Mouse (Mus musculus): ENCODE measurements at regions not wholly inside any gene's neighbourhood (a gene's known extent, or its start where the extent isn't known, plus 50 kb on each side); places are given as distances from the start of the nearest gene placed in this dataset.
"Not testable (repeated sequence)": the region's sequence is repeated elsewhere in the genome, so short reads cannot be mapped to it uniquely, and the experiment has no call there.

- not testable (repeated sequence) for DNase-seq (ENCODE audit: low spot score in 2 of 2)
Measured at GRCm38 (mm10) chr12:23026976-23027375, 753.1 kb downstream of the Gm10330 start.

- not testable (repeated sequence) for DNase-seq (ENCODE audit: low spot score in 2 of 2)
Measured at GRCm38 (mm10) chr12:23023556-23023955, 756.5 kb downstream of the Gm10330 start.

DNA sequence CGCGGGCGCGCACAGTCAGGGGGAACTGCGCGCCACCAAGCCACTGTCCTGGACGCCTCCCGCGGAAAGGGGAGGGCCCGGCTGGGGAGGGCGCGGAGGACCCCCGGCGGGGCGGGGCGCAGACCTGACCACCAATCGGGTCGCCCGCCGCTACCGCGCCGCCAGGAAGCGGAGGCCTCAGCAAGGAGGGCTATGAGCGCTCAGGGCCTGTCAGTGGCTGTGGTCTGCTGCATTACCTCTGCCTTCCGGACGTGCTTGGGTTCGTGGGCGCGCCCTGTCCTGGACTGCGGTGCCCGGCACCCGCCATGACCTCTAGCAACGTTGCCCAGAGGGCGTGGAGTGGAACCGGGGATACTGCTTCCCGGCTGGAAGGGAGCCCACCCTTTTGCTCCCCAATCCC, 769.9 kb downstream of the Gm10330 start:
- DNase-seq (ENCODE audit: low spot score in 2 of 2), result peak in 1 of 2 experiments; percentile 3

- not testable (repeated sequence) for DNase-seq (ENCODE audit: low spot score in 2 of 2)
Measured at GRCm38 (mm10) chr12:23009662-23010061, 770.4 kb downstream of the Gm10330 start.

Data from left cerebral cortex, adult 8-10 months (tissue).